Mouse (Mus musculus) midbrain, embryonic 13.5 days (tissue): ENCODE results near the gene Tmc2. TPM values are rescaled to one million over a fixed set of nuclear protein-coding genes. Genes with fewer than 3 reads are reported as not detected.

Experiments
- ATAC-seq: fragments of 200-750 bp; cut with Nextera tagmentation; 2 replicates; pipeline ENCODE4 v1.8.0; 2017; ENCODE audit warnings: mild to moderate bottlenecking, moderate TSS enrichment, moderate library complexity
- H3K27ac ChIP-seq: fragments of 300-500 bp; sonication (generic); 2 replicates; pipeline ENCODE4 v1.5.1; 2015; ENCODE audit warnings: inconsistent platforms, mild to moderate bottlenecking, moderate library complexity
- H3K27me3 ChIP-seq: fragments of 300-500 bp; sonication (generic); 2 replicates; pipeline ENCODE4 v1.6.1; 2015; ENCODE audit warnings: mild to moderate bottlenecking, inconsistent platforms
- H3K36me3 ChIP-seq: fragments of 300-500 bp; sonication (generic); 2 replicates; pipeline ENCODE4 v1.6.1; 2015; ENCODE audit warnings: mild to moderate bottlenecking, inconsistent platforms
- H3K4me1 ChIP-seq: fragments of 300-500 bp; sonication (generic); replicated peaks from 2 replicates; pipeline ENCODE4 v1.6.1; 2015; ENCODE audit warnings: inconsistent platforms
- H3K4me2 ChIP-seq: fragments of 300-500 bp; sonication (generic); replicated peaks from 2 replicates; pipeline ENCODE4 v1.6.1; 2015; ENCODE audit warnings: moderate library complexity, mild to moderate bottlenecking, inconsistent platforms
- H3K4me3 ChIP-seq: fragments of 300-500 bp; sonication (generic); replicated peaks from 2 replicates; pipeline ENCODE4 v1.5.1; 2015; ENCODE audit warnings: mild to moderate bottlenecking, inconsistent platforms
- H3K9ac ChIP-seq: fragments of 300-500 bp; sonication (generic); replicated peaks from 2 replicates; pipeline ENCODE4 v1.6.1; 2015; ENCODE audit warnings: mild to moderate bottlenecking, inconsistent platforms
- H3K9me3 ChIP-seq: fragments of 300-500 bp; sonication (generic); 2 replicates; pipeline ENCODE4 v1.6.1; 2016; ENCODE audit warnings: mild to moderate bottlenecking, inconsistent platforms
- WGBS: fragments of 180-500 bp; shearing (Covaris S2); methylation state at CpG from one replicate; pipeline ENCODE4 v1.1.7; 2015; 5-methylcytosine and 5-hydroxymethylcytosine counted together
- polyA plus RNA-seq: library from polyadenylated mRNA; unstranded; fragments of >200 nt; fragmentation: Nextera tagmentation; extraction: Ambion mirVana; gene quantifications from 2 replicates; pipeline ENCODE4 v1.2.1, GENCODE M21; 2015

Gene Tmc2
- not detected in 2 replicates for polyA plus RNA-seq

GRCm38 (mm10) chr2:130194894-130195293 lies at the start of gene Tmc2:
TSS of gene Tmc2 (plus strand) at chr2:130195194.
- Histone ChIP-seq H3K4me2 (no peak within 1 kb of the TSS), H3K9me3 (peaks cover 3% of the 10 kb centered on the region), H3K9ac (no peak within 1 kb of the TSS), H3K4me1 (no peaks in the 10 kb centered on the region), H3K4me3 (no peak within 1 kb of the TSS), H3K27ac (no peak within 1 kb of the TSS), H3K36me3 (no peaks in the 10 kb centered on the region), H3K27me3 (no peaks in the 10 kb centered on the region)
- WGBS: 95% methylated on average over 16 of the region's 16 CpGs
- ATAC-seq: no peak

DNA sequence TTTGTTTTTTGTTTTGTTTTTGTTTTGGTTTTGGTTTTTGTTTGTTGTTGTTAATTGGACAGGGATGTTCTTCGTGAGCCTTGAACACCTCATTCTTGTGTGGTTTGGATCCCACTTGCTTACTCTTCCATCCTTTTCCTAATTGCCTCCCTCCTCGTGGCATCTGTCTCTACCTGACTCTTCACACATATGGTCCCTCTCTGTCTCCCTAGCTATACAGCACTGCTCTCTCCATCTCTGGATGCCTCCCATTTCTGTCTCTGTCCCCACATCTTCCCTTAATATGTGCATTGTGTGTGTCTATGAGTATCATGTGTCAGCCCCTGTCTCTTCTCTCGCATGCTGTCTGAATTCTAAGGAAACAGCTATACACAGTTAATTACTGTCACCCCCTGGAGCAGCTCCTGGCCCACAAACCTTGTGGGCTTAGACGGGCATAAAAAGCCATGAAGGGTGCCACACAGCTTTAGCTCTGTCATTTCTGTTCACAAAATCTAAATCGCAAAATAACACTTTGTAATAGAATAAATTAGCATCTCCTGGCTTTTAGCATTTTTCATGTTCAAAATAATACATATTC lies 48.8 kb upstream of the Tmc2 start:
- Histone ChIP-seq H3K4me2 (no peak overlapping the region), H3K9ac (no peak overlapping the region), H3K27me3 (no peaks in the 10 kb centered on the region), H3K9me3 (no peaks in the 10 kb centered on the region), H3K4me3 (no peak overlapping the region), H3K36me3 (no peaks in the 10 kb centered on the region), H3K4me1 (no peaks in the 10 kb centered on the region), H3K27ac (no peak overlapping the region)
- ATAC-seq: no peak
- 72% methylated on average over 5 of the region's 5 CpGs for WGBS

DNA sequence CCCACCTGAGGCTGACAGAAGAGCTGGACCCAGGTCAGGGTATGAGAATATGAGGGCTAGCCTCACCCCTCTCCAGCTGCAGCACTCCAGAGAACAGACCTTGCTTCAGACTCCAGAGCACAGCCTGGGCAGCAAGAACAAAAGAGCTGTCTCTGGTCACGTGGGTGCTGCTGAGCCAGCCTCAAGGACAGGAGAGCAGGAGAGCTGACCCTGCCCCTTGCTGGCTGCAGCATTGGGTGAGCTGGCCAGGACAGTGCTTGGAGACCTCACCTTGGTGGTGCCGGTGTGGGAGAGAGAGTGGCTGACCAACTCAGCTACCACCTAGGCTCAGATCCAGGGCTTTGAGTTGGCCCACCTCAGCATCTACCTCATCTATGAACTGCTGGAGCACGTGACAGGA lies 39.8 kb upstream of the Tmc2 start:
- peaks cover 8% of the 10 kb centered on the region for H3K4me1 ChIP-seq
- no peaks in the 10 kb centered on the region for H3K36me3 ChIP-seq
- no peak overlapping the region for H3K9ac ChIP-seq
- no peak overlapping the region for H3K27ac ChIP-seq
- no peaks in the 10 kb centered on the region for H3K9me3 ChIP-seq
- 77% methylated on average over 3 of the region's 3 CpGs for whole genome bisulfite sequencing
- no peak for ATAC-seq
- H3K27me3 ChIP-seq: no peaks in the 10 kb centered on the region
- H3K4me3 ChIP-seq: no peak overlapping the region
- no peak overlapping the region for H3K4me2 ChIP-seq

- peaks cover 8% of the 10 kb centered on the region for H3K4me1 ChIP-seq
- H3K27me3 ChIP-seq: no peaks in the 10 kb centered on the region
- no peak for ATAC-seq
- no peak overlapping the region for H3K27ac ChIP-seq
- H3K9ac ChIP-seq: no peak overlapping the region
- no peak overlapping the region for H3K4me3 ChIP-seq
- no peaks in the 10 kb centered on the region for H3K36me3 ChIP-seq
- no peaks in the 10 kb centered on the region for H3K9me3 ChIP-seq
- H3K4me2 ChIP-seq: no peak overlapping the region
Observed at GRCm38 (mm10) chr2:130155851-130156250, 39.1 kb upstream of the Tmc2 start.

DNA sequence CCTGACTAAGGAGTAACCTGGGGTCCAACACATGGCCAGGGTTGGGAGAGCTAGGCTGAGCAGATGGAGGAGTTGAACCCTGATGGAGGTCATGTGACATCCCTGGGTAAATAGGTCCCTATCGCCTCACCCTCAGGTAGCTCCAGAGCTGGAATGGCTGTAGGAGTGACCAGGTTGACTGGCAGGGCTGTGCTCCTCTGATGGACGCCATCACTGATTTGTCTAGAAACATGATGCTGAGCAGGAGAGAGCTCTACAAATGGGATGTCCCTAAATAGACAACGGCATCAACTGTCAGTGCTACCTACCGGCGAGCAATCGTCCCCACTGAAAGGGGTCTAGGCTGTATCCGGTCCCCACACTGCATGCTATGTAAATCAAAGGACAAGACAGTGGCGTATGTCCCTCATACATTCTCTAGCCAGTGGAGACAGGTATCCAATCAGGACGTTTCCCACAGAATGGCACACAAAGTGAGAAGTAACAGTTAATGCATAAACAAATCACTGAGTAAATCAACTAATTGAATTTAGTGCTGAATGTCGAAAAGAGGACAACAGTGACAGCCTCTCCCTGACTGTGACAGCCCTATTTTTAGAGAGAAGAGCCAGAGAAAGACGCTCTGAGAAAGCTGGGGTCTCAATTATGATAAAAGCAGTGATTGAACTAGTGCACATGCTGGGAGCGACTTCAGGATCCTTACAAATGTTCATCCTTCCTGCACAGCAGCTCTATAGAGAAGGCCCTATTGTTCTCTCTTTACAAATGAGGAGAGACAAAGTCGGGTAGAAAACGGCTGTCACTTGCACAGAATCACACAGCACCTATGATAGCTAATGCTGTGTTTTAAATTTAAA lies 37.5 kb upstream of the Tmc2 start:
- peak; percentile 59; the same call in 1 of the 2 replicates for ATAC-seq
- peaks cover 8% of the 10 kb centered on the region for H3K4me1 ChIP-seq
- H3K27me3 ChIP-seq: no peaks in the 10 kb centered on the region
- 51% methylated on average over 14 of the region's 14 CpGs for WGBS
- H3K36me3 ChIP-seq: no peaks in the 10 kb centered on the region
- H3K9ac ChIP-seq: no peak overlapping the region
- H3K27ac ChIP-seq: peak overlapping the region; percentile 25
- H3K4me3 ChIP-seq: no peak overlapping the region
- no peak overlapping the region for H3K4me2 ChIP-seq
- no peaks in the 10 kb centered on the region for H3K9me3 ChIP-seq

DNA sequence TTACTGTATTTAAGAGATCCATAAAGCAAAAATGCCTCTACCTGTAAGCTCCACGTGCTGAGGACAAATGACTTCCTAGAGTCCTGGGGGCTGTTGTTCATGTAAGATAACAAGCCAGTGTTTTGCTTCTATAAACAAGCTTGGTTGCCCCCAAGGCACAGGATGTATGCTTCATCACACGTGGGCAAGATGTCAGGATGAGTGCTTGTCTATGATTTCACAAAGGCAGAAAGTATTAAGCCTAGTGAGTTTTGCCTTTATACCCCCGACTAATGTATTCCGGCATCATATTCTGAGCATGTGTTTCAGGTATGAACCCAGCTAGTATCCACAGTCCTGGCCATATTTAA lies 36.9 kb upstream of the Tmc2 start:
- no peak overlapping the region for H3K9ac ChIP-seq
- ATAC-seq: no peak

DNA sequence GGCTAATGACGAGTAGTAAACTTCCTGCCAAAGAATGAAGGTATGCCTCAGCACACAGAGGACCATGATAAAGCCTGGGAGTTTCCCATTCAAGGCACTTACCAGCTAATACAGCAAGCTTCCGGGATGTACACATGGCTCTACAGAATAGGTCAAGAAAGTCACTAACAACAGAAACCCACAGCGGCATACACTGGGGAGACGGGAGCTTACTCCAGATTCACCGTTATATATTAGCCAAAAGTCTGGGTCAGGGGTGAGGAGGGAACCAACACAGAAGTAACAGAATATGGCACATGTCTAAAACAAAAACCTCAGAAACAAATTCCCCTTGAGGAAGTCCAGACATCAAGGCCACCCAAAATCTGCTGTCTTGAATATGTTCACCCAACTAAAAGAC lies 32.3 kb upstream of the Tmc2 start:
- ATAC-seq: no peak
- no peaks in the 10 kb centered on the region for H3K9me3 ChIP-seq
- H3K27me3 ChIP-seq: no peaks in the 10 kb centered on the region
- H3K9ac ChIP-seq: no peak overlapping the region
- no peak overlapping the region for H3K4me3 ChIP-seq
- H3K36me3 ChIP-seq: peaks cover 9% of the 10 kb centered on the region; the same call in 1 of the 2 replicates
- H3K4me2 ChIP-seq: no peak overlapping the region
- peaks cover 4% of the 10 kb centered on the region for H3K4me1 ChIP-seq
- 92% methylated on average over 5 of the region's 5 CpGs for WGBS
- H3K27ac ChIP-seq: no peak overlapping the region

More for the DNA sequence above, 36.9 kb upstream of the Tmc2 start:
- Histone ChIP-seq H3K27me3 (no peaks in the 10 kb centered on the region), H3K36me3 (no peaks in the 10 kb centered on the region), H3K4me1 (peaks cover 8% of the 10 kb centered on the region), H3K4me2 (no peak overlapping the region), H3K9me3 (no peaks in the 10 kb centered on the region), H3K4me3 (no peak overlapping the region), H3K27ac (no peak overlapping the region)
- WGBS: 56% methylated on average over 4 of the region's 4 CpGs

DNA sequence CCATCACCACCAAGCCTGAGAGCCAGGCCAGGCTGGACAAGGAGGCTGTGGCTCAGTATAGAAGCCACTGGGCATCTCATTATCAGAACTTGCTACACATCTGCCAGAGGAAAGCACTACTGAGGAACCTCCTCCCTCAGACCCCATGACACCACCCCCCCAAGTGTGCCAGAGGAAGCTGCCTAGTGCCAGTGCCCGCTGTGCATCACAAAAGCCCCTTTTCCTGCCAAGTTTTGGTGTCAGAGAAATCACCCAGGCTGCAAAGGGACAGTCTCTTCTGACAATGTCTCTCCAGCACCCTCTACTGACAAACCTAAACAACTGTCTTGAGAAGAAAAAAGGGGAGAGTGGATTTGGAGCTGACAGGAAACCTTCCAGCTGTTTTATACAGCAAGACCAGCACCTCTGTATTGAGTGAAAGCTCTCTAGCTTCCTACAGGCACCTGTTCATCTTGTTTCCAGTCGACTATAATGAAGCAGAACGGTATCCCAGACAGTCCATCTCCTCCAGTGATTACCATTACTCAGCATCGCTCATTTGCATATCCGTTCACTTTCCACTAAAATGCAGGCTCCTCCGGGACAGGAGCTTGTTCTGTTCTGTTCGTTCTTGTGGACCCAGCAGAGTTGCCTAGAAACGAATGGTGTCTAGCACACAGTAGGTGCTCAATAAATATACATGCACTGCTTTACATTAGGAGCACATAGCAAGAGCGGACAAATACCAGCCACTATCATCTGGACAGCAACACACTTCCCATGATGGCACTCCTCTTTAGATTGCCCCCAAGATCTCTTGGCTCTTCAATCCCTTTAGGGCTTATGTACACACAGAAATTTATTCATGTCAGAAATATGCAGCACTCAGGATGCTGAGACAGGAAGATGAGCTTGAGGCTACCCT lies 28.4 kb upstream of the Tmc2 start:
- Histone ChIP-seq H3K27ac (no peak overlapping the region), H3K36me3 (peaks cover 36% of the 10 kb centered on the region), H3K4me3 (no peak overlapping the region), H3K9ac (no peak overlapping the region), H3K27me3 (no peaks in the 10 kb centered on the region), H3K4me2 (no peak overlapping the region), H3K4me1 (no peaks in the 10 kb centered on the region), H3K9me3 (no peaks in the 10 kb centered on the region)
- ATAC-seq: peak; percentile 78
- 54% methylated on average over 9 of the region's 9 CpGs for WGBS

GRCm38 (mm10) chr2:130167861-130168260 lies 27.1 kb upstream of the Tmc2 start:
- Histone ChIP-seq H3K4me1 (no peaks in the 10 kb centered on the region), H3K4me3 (no peak overlapping the region), H3K36me3 (peaks cover 49% of the 10 kb centered on the region), H3K9ac (no peak overlapping the region), H3K27me3 (no peaks in the 10 kb centered on the region), H3K4me2 (no peak overlapping the region), H3K9me3 (no peaks in the 10 kb centered on the region), H3K27ac (no peak overlapping the region)
- WGBS: 53% methylated on average over 3 of the region's 3 CpGs
- no peak for ATAC-seq

DNA sequence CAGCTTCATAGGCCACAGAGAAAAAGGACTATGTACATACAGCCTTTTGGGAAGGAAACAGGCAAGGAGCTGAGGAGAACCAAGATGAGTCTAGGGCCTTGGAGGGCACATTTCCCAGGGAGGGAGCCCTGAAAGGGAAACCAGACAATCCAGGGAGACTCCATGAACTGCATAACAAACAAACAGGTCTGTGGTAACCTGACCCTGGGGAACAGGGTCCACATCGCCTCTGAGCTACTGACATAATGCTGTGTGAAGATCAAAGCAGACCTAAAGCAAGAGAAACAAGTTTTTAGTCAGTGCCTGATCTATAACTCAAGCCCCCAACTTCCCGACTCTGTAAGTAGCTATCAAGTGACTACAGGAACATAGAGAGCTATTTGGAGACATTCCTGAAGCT lies 23.3 kb upstream of the Tmc2 start:
- H3K27ac ChIP-seq: no peak overlapping the region
- 87% methylated on average over 2 of the region's 2 CpGs for WGBS
- no peak overlapping the region for H3K4me2 ChIP-seq
- H3K4me3 ChIP-seq: no peak overlapping the region
- H3K9ac ChIP-seq: no peak overlapping the region
- H3K4me1 ChIP-seq: peaks cover 7% of the 10 kb centered on the region
- H3K36me3 ChIP-seq: peaks cover 80% of the 10 kb centered on the region
- ATAC-seq: no peak
- no peaks in the 10 kb centered on the region for H3K27me3 ChIP-seq
- H3K9me3 ChIP-seq: no peaks in the 10 kb centered on the region

GRCm38 (mm10) chr2:130176820-130177219 lies 18.2 kb upstream of the Tmc2 start:
- Histone ChIP-seq H3K36me3 (peaks cover 52% of the 10 kb centered on the region), H3K27me3 (no peaks in the 10 kb centered on the region), H3K4me1 (peaks cover 29% of the 10 kb centered on the region), H3K4me2 (peak overlapping the region; percentile 94), H3K4me3 (peak overlapping the region; percentile 98), H3K27ac (no peak overlapping the region), H3K9me3 (no peaks in the 10 kb centered on the region), H3K9ac (peak overlapping the region; percentile 100)
- 79% methylated on average over 8 of the region's 8 CpGs for WGBS
- no peak for ATAC-seq

DNA sequence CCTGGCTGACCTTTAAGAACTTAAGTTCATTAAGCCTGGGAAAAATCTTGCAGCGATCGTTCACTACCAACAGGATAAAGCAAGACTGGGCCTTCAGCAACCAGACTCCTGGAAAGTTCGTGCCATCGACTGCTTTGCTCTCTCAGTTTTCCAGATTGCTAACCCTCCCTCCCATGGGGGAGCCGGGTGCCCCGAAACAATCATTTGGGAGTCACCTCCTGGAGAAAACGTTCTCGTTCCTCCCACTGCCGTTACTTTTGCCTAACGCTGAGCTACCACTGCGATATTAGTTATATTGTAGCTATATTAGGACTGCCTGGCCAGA lies 16.7 kb upstream of the Tmc2 start:
- ATAC-seq: no peak

More for the DNA sequence above, 16.7 kb upstream of the Tmc2 start:
- WGBS: 0% methylated on average over 11 of the region's 11 CpGs
- peaks cover 29% of the 10 kb centered on the region for H3K4me1 ChIP-seq
- peak overlapping the region; percentile 98; the same call in 1 of the 2 replicates for H3K27ac ChIP-seq
- H3K4me2 ChIP-seq: peak overlapping the region; percentile 94
- no peaks in the 10 kb centered on the region for H3K27me3 ChIP-seq
- peak overlapping the region; percentile 100 for H3K9ac ChIP-seq
- H3K9me3 ChIP-seq: no peaks in the 10 kb centered on the region
- H3K36me3 ChIP-seq: peaks cover 37% of the 10 kb centered on the region
- peak overlapping the region; percentile 98 for H3K4me3 ChIP-seq
